Mouse (Mus musculus): ENCODE results near the gene Cadps2.

DNA sequence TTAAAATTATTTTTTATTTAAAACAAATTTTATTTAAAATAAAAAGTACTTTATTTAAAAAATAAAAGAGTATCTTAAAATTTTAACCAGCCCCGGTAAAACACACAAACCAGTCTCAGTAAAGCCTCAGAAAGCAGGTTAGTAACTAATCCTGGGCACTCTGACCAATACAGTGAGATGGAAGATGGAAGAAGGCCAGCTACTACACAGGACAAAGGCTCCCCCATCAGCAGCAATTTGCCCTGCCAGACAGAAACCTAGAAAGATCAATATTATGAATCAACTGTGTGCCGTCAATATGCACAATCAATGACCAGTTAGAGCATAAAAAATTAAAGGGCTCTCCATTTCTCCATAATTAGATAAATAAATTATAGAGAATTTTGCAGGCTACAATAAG, 9.9 kb downstream of the Cadps2 start:
- no peak for TF ChIP-seq EP300 (IDR thresholded peaks at IDR 0.05; ENCODE audit: low read depth)
- TF ChIP-seq CTCF (IDR thresholded peaks at IDR 0.05; ENCODE audit: low read depth): no peak
